Comparison of ENCODE assay signal across 32 mouse cellular contexts in genomic region chr8:78852279-78852678, GRCm38 (mm10).
"Had no signal": no experiment of that assay in that cellular context is flagged by ENCODE, and none has a peak within 500 bp of the region (broad histone marks: within the 10 kb centered on the region; RNA-seq: fewer than 3 reads in every experiment).

No protein-coding gene starts in this region.

- DNase-seq: left cerebral cortex, postnatal 4 days; liver; liver, embryonic 13.5 days; liver, postnatal 0 days; lung, adult 18-20 months; lung, adult 2 months; lung, embryonic 14.5 days; lung, postnatal 10 days; lung, postnatal 14 days; lung, postnatal 36 days; lung, postnatal 4 days; midbrain, embryonic 14.5 days had no signal

- H3K4me2 ChIP-seq: limb, embryonic 12.5 days; limb, embryonic 13.5 days; limb, embryonic 15.5 days; liver, embryonic 11.5 days; liver, embryonic 12.5 days; liver, embryonic 13.5 days; liver, embryonic 15.5 days; lung, embryonic 14.5 days; lung, embryonic 15.5 days; midbrain, embryonic 11.5 days; midbrain, embryonic 12.5 days; midbrain, embryonic 13.5 days; midbrain, embryonic 15.5 days; neural tube, embryonic 12.5 days had no signal

- H3K9me3 ChIP-seq: limb, embryonic 10.5 days; limb, embryonic 12.5 days; limb, embryonic 13.5 days; limb, embryonic 15.5 days; liver, embryonic 12.5 days; liver, embryonic 13.5 days; liver, embryonic 15.5 days; lung, embryonic 15.5 days; midbrain, embryonic 10.5 days; midbrain, embryonic 12.5 days; midbrain, embryonic 13.5 days; midbrain, embryonic 15.5 days; neural tube, embryonic 12.5 days had no signal

- H3K36me3 ChIP-seq: limb, embryonic 10.5 days; limb, embryonic 12.5 days; limb, embryonic 13.5 days; limb, embryonic 15.5 days; liver, embryonic 12.5 days; liver, embryonic 13.5 days; liver, embryonic 15.5 days; lung, embryonic 15.5 days; midbrain, embryonic 10.5 days; midbrain, embryonic 12.5 days; midbrain, embryonic 13.5 days; midbrain, embryonic 15.5 days; neural tube, embryonic 12.5 days had no signal

- H3K4me1 ChIP-seq: limb, embryonic 10.5 days; limb, embryonic 12.5 days; limb, embryonic 15.5 days; liver, embryonic 12.5 days; liver, embryonic 13.5 days; liver, embryonic 15.5 days; lung, embryonic 15.5 days; megakaryocyte, embryonic 14.5 days; midbrain, embryonic 10.5 days; midbrain, embryonic 12.5 days; midbrain, embryonic 13.5 days; midbrain, embryonic 15.5 days; neural tube, embryonic 12.5 days had no signal

- ATAC-seq: liver, embryonic 12.5 days; liver, postnatal 0 days; lung, postnatal 0 days; midbrain, embryonic 13.5 days; midbrain, embryonic 15.5 days; midbrain, embryonic 16.5 days had no signal

- H3K27ac ChIP-seq: limb, embryonic 10.5 days; limb, embryonic 12.5 days; limb, embryonic 13.5 days; limb, embryonic 15.5 days; liver, embryonic 12.5 days; liver, embryonic 13.5 days; liver, embryonic 14.5 days; liver, embryonic 15.5 days; lung, embryonic 15.5 days; macrophage; midbrain, embryonic 10.5 days; midbrain, embryonic 12.5 days; midbrain, embryonic 13.5 days; midbrain, embryonic 15.5 days; neural tube, embryonic 12.5 days had no signal

- H3K9ac ChIP-seq: limb, embryonic 12.5 days; limb, embryonic 13.5 days; limb, embryonic 15.5 days; liver, embryonic 12.5 days; liver, embryonic 13.5 days; liver, embryonic 14.5 days; liver, embryonic 15.5 days; liver, postnatal 0 days; lung, embryonic 14.5 days; lung, embryonic 15.5 days; midbrain, embryonic 12.5 days; midbrain, embryonic 13.5 days; midbrain, embryonic 15.5 days; neural tube, embryonic 12.5 days had no signal

- H3K4me3 ChIP-seq: limb, embryonic 10.5 days; limb, embryonic 12.5 days; limb, embryonic 13.5 days; limb, embryonic 15.5 days; liver, embryonic 12.5 days; liver, embryonic 13.5 days; liver, embryonic 15.5 days; lung, embryonic 15.5 days; megakaryocyte, embryonic 14.5 days; midbrain, embryonic 10.5 days; midbrain, embryonic 12.5 days; midbrain, embryonic 13.5 days; midbrain, embryonic 15.5 days; myocyte; neural tube, embryonic 12.5 days had no signal

- H3K27me3 ChIP-seq: limb, embryonic 12.5 days; limb, embryonic 13.5 days; limb, embryonic 15.5 days; liver, embryonic 12.5 days; liver, embryonic 13.5 days; liver, embryonic 15.5 days; lung, embryonic 15.5 days; megakaryocyte, embryonic 14.5 days; midbrain, embryonic 12.5 days; midbrain, embryonic 13.5 days; midbrain, embryonic 15.5 days; neural tube, embryonic 12.5 days had no signal
